Mouse (Mus musculus) sigmoid colon, adult 10 weeks (tissue): Measurements from ENCODE around the gene Gm6525. TPM values are rescaled to one million over a fixed set of nuclear protein-coding genes. Genes with fewer than 3 reads are reported as not detected.

Source experiments
- polyA plus RNA-seq: library from polyadenylated mRNA; stranded (reverse); fragments of 350-450 nt; fragmentation: Illumina TruSeq; extraction: RNeasy Lipid Tissue Mini Kit (QIAGEN cat#74804); gene quantifications from one replicate; pipeline ENCODE4 v1.2.3, GENCODE M21; 2014; ENCODE audit warnings: low read depth, low replicate concordance

The Gm6525 gene
- 0.44 TPM for polyA plus RNA-seq

GRCm38 (mm10) chr3:84173581-84174154 lies at the start of gene Gm6525:
Gene Gm6525 (plus strand): TSS chr3:84174104.

GRCm38 (mm10) chr3:84155558-84156006 lies 18.3 kb upstream of the Gm6525 start, which contains the start of gene Mnd1:
Gene Mnd1 (minus strand): TSS chr3:84155786.

Other genes with a start within 250 kb of the Gm6525 start
- gene Tmem131l, start 133.9 kb upstream of the Gm6525 start, polyA plus RNA-seq = 22.4 TPM
- gene Mnd1, start 18.3 kb upstream of the Gm6525 start, polyA plus RNA-seq = 7.3 TPM
- gene Trim2, start 132.8 kb downstream of the Gm6525 start, polyA plus RNA-seq = 209 TPM